Mouse (Mus musculus) CD4-positive, CD25-positive, alpha-beta regulatory T cell, adult 2 months (primary cell): Measurements from ENCODE around the gene Shf.
"Not testable (repeated sequence)": the region's sequence is repeated elsewhere in the genome, so short reads cannot be mapped to it uniquely, and the experiment has no call there.

Experiments used
- DNase-seq: peaks from one replicate; pipeline ENCODE4 v3.0.0-alpha.2; 2012; ENCODE audit warnings: low read depth, low spot score

Shf gene

GRCm38 (mm10) chr2:122348531-122349131 is 20.3 kb downstream of the Shf start:
- peak; percentile 91 for DNase-seq

- no peak for DNase-seq
Measured at GRCm38 (mm10) chr2:122347257-122347656, 21.7 kb downstream of the Shf start.

- not testable (repeated sequence) for DNase-seq
Measured at GRCm38 (mm10) chr2:122346164-122346563, 22.8 kb downstream of the Shf start.

DNA sequence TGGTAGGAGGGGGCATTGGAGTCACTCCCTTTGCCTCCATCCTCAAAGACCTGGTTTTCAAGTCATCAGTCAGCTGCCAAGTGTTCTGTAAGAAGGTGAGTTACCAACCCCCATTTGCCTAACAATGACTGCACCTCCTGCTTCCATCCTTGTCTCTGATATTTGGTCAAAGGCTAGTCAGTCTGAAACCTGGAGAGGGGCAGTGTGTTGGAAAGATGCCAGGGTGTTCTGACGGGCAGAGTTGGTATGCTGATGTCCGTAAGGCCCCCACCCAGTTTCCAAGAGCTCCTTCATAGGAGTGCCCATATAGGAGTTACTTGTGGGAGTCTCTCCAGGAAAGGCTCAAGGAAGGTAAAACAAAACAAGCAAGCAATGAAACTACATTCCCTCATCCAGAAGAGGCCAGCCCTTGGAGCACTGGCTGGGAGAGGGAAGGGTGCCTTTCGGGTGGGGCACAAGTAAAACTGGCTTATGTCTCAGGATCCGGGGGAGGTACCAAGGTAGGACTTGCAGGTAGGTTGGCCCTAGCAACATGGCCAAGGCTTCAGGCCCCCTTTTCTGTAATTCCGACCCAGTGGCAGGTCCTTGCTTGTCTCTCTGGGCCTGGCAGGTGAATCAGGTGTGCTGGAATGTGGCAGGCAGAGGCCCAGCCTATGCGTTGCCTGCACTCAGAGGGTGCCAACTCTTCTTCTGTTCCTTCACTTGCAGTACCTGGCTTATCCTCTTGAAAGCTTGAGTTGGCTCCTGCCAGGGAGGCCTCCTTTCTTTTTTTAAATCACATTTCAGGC is 23.7 kb downstream of the Shf start:
- DNase-seq = no peak

- no peak for DNase-seq
Measured at GRCm38 (mm10) chr2:122337291-122337690, 31.7 kb downstream of the Shf start.

GRCm38 (mm10) chr2:122334170-122334569 is 34.8 kb downstream of the Shf start:
- no peak for DNase-seq

DNA sequence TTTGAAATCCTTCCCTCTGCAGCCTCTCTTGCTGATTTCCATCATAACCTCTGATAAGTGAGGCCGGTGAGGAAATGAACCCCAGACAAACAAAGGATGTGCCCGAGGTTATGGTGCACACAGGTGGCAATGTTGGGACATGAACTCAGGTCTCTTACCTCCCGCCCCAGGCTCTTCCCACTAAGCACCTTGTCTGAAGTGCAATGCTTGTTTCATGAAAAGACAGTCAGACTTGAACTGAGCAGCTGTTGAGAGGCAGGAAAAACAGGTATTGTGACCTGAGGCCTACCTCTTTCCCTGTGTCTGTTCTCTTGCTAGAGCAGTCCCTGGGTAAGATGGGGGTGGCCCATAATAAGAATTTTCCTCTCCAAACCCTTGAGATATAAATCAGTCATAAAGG is 36.7 kb downstream of the Shf start:
- DNase-seq = no peak

DNA sequence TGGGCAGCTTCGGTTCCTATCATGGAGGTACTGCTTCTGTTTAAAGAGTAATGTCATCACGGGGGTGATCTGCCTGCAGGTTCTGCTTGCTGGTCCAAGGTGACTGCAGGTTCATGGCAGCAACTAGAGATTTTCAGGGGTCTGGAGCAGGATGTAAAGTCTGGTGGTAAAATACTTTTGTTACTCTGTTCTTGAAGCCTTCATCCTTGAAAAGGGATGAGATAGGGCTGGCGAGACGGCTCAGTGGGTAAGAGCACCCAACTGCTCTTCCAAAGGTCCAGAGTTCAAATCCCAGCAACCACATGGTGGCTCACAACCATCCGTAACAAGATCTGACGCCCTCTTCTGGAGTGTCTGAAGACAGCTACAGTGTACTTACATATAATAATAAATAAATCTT is 38.6 kb downstream of the Shf start:
- DNase-seq = not testable (repeated sequence)

DNA sequence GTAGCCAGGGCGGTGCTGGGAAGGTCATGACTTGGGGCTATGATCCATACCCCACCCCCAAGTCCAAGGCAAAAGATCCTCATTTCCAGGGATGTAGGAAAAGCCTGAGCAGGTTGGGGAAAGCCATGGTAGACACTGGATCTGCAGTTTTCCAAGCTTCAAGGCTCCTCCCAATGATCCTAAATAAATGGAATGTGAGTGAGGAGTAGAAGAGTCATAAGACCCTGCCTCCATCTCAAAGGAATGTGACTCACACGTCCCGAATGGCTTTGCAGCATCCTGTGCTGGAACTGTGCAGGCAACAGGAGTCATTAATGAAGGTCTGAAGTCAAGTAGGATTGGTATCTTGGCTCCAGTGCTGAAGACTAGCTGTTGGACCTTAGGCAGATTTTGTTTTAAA is 41.0 kb downstream of the Shf start:
- DNase-seq = no peak

- DNase-seq = no peak
Measured at GRCm38 (mm10) chr2:122325361-122325760, 43.6 kb downstream of the Shf start.

DNA sequence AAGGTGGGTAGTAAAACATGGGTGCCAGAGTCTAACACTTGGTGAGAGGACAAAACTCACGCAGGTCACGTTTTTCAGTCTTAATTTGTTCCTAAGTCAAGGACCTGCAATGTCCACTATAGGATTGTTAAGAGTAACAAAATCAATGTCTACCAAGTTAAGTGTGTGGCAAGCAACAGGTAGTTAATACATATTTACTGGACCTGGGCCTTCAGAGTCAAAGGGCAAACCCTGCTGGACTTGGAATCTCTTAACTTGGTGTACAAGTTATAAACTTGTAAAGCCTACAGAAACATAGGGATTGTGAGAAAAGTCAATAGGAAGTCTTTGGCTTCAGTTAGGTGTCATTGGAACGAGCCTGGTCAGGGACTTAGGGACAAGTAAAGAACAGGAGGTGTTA is 44.4 kb downstream of the Shf start:
- no peak for DNase-seq

GRCm38 (mm10) chr2:122323960-122324359 is 45.0 kb downstream of the Shf start:
- no peak for DNase-seq

DNA sequence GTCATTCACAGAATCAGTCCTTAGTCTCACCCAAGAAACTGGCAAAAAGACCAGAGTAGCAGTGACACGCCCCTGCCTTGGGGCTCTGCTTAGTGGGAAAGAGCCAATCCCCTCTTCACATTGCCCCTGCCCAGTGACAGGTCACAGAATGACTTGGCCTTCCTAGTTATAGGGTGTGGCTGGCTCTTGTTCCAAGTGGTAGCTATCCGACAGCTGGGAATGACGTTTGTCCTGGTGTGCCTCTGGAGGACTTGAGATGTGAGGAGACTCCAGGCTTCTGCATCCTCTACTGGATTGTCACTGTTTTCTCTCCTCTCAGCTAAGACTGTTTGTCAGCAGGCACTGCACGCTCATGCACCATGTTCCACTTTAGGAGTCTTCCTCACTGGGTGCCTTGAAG is 51.6 kb downstream of the Shf start:
- no peak for DNase-seq

DNA sequence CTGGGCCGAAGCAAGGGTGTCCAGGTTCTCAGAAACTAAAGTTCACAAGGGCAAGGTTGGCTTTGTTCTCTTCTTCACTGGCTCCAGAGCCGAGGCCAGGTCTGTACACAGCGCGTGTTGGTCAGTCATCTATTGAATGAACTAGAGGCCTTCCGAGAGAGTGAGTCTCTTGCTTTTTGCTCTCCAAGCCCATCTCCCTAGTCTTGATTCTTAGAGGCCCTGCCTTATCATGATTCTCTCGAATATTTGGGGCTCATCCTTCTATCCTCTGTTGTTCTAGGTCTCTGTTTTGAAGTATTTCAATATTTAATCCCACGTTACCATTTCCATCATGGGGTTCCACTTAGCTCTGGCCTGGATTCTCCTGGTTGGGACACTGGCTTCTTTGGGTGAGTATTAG is 53.6 kb downstream of the Shf start, which contains the start of gene Duox1:
Gene Duox1, plus strand, starts transcription at position 301 of the 400 bp plus-strand sequence.
- no peak for DNase-seq

DNA sequence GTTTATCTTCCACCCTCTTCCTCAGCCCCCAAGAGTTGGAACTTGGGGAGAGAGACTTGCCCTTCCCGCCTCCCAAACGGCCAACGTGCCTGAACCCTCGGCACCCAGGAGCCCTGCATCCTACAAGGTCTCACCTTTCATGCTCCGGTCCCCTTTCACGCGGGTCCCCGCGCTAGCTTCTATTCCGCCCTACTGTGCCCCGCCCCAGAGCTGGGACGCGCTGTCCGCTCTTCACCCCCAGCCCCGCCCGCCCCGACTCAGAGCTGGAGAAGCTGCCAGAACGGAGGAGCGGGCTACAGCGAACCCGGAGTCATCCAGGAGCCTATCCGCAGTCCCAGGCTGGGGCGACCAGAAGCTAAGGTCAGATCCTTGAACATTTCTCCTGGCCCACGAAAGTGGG is 55.4 kb downstream of the Shf start, which contains the start of gene Duoxa1:
Gene Duoxa1, minus strand, starts transcription at position 195 of the 400 bp plus-strand sequence.
- no peak for DNase-seq

DNA sequence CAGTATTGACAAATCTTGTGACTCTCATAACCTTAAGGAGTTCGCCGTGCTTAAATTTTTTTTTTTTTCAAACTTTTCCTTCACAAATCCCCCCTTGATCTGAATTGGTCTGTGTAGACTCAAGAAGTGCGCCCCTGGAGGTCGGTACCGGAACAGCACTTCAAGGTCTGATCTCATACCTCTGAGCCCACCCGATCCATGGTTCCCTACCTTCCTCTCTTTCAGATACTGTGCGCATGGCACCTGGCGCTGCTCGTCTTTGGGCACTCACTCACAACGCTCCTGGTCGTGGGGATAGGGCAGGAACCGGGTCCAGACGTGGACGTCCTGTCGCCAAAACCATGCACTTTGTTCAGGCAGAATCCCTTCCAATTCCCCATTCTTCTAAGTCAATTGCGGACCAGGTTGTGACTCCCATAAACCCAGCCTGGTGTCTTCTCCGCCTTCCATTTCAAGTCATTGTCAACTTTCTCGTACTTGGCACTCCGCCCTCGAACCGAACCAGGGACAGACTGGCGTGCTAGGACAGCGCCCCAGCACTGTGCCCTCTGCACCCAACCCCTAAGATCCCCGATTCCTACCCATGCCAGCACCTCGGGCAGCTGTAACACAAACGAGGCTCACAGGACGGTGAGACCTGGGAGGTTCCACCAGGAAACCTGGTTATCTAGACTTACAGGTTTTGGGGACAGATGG is 56.1 kb downstream of the Shf start:
- DNase-seq = peak; percentile 81

- DNase-seq = no peak
Measured at GRCm38 (mm10) chr2:122311561-122311960, 57.4 kb downstream of the Shf start.

DNA sequence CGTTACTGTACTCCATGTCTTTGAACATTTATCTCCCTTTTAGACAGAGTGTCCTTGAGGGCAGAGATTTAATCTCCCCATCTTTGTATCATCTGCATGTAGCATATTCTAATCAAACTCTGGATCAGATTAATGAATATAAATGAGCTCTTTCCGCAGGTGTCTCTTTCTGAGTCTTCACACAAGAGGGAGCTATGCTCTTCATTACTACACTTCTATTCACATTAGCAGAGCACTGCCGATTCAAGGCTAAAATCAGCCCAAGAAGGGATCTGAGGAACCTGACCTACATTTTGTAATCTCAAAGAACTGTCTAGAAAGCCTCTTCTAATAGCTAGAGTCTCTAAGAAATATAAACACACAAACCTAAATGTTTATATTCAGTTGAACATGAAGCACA is 59.3 kb downstream of the Shf start:
- no peak for DNase-seq

GRCm38 (mm10) chr2:122306184-122306583 is 62.8 kb downstream of the Shf start:
- no peak for DNase-seq

- DNase-seq = no peak
Measured at GRCm38 (mm10) chr2:122305097-122305892, 63.7 kb downstream of the Shf start.

GRCm38 (mm10) chr2:122304544-122304943 is 64.4 kb downstream of the Shf start:
- DNase-seq = no peak
